Mouse (Mus musculus) urinary bladder, adult 18-20 months (tissue): ENCODE measurements at regions not wholly inside any gene's neighbourhood (a gene's known extent, or its start where the extent isn't known, plus 50 kb on each side); places are given as distances from the start of the nearest gene placed in this dataset.
"Not testable (repeated sequence)": the region's sequence is repeated elsewhere in the genome, so short reads cannot be mapped to it uniquely, and the experiment has no call there.

ENCODE experiments used
- DNase-seq, 2 experiments: peaks; one replicate each; pipeline ENCODE4 v3.0.0; 2022; ENCODE audit warnings: low spot score in 2 of 2, mixed read lengths in 2 of 2

- no peak for DNase-seq
Measured at GRCm38 (mm10) chr3:133664914-133665313, 120.0 kb upstream of the Tet2 start.

- no peak for DNase-seq
Measured at GRCm38 (mm10) chr3:133665425-133666317, 120.7 kb upstream of the Tet2 start.

GRCm38 (mm10) chr3:133672742-133673447 lies 128.0 kb upstream of the Tet2 start:
- no peak for DNase-seq

- DNase-seq, result no peak
Measured at GRCm38 (mm10) chr3:133677892-133678291, 133.0 kb upstream of the Tet2 start.

- no peak for DNase-seq
Measured at GRCm38 (mm10) chr3:133679891-133680290, 135.0 kb upstream of the Tet2 start.

- DNase-seq, result no peak
Measured at GRCm38 (mm10) chr3:133680343-133680742, 135.4 kb upstream of the Tet2 start.

- DNase-seq, result no peak
Measured at GRCm38 (mm10) chr3:133680805-133681204, 135.9 kb upstream of the Tet2 start.

GRCm38 (mm10) chr3:133684196-133684743 lies 139.3 kb upstream of the Tet2 start:
- no peak for DNase-seq

- DNase-seq, result no peak
Measured at GRCm38 (mm10) chr3:133684747-133685146, 139.8 kb upstream of the Tet2 start.

GRCm38 (mm10) chr3:133685393-133685792 lies 140.5 kb upstream of the Tet2 start:
- DNase-seq, result no peak

- no peak for DNase-seq
Measured at GRCm38 (mm10) chr3:133694057-133694456, 149.1 kb upstream of the Tet2 start.

GRCm38 (mm10) chr3:133696122-133696521 lies 151.2 kb upstream of the Tet2 start:
- no peak for DNase-seq

- DNase-seq, result not testable (repeated sequence)
Measured at GRCm38 (mm10) chr3:133704849-133705248, 159.9 kb upstream of the Tet2 start.

GRCm38 (mm10) chr3:133711518-133711917 lies 166.6 kb upstream of the Tet2 start:
- DNase-seq, result no peak

GRCm38 (mm10) chr3:133722550-133723290 lies 177.8 kb upstream of the Tet2 start:
- no peak for DNase-seq

- no peak for DNase-seq
Measured at GRCm38 (mm10) chr3:133726831-133727230, 181.9 kb upstream of the Tet2 start.

GRCm38 (mm10) chr3:133735603-133736002 lies 190.7 kb upstream of the Tet2 start:
- no peak for DNase-seq

GRCm38 (mm10) chr3:133738936-133739335 lies 194.0 kb upstream of the Tet2 start:
- no peak for DNase-seq

GRCm38 (mm10) chr3:133744552-133745118 lies 199.7 kb upstream of the Tet2 start:
- no peak for DNase-seq

GRCm38 (mm10) chr3:133748756-133749737 lies 204.1 kb upstream of the Tet2 start:
- no peak for DNase-seq
